Comparison of ENCODE assay signal across 21 mouse cellular contexts in the genomic region with DNA sequence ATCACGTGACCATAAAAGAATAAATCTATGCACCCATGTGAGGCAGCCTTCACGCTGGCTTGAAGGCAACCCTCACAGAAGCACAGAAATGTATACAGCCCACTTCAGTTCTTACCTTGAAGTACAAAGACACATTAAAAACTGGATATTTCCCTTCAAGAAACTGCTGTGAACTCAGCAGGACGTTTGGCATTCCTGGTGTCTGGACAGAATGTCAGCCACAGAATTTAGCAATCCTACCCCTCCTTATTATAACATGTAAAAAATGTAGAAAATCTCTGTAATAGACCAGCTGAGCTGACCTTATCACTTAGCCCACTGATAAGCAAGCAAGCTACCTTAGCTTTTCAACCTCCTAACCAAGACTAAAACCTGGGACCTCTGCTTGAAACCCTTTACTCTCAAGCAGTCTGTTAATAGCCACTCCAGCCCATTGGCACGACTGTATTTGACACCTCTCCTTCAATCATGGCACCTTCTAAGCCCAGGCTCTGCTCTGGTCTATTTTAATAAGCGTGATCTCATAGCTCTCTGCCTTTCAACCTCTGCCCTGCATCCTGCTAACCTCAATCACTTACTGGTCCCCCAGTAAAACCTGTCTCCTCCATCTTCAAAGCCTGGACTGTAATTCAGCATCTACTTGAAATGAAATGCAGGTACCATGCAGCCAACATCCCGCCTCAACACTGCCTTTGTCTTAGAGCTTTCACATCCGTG.
DNase-seq lines count a peak whose midpoint lies in the region; ATAC-seq and TF ChIP-seq lines count a peak whose summit lies in the region.
"Had no signal": no experiment of that assay in that cellular context is flagged by ENCODE, and none has a peak within 500 bp of the region (broad histone marks: within the 10 kb centered on the region; RNA-seq: fewer than 3 reads in every experiment).

No protein-coding gene starts in this region.

- peaks cover 97% of the 10 kb centered on the region for H3K4me1 ChIP-seq in heart, embryonic 13.5 days
- peaks cover 65% of the 10 kb centered on the region for H3K4me1 ChIP-seq in heart, embryonic 11.5 days (ENCODE audit: control insufficient read depth, insufficient read depth, low read length)
- H3K4me1 ChIP-seq in lung, embryonic 16.5 days (replicated peaks; ENCODE audit: control insufficient read depth, insufficient read depth, low read length), result peaks cover 67% of the 10 kb centered on the region
- H3K4me1 ChIP-seq in MEL (ENCODE audit: control insufficient read depth in 1 of 2, insufficient read depth in 2 of 2, low read length in 2 of 2), result peaks cover 8 to 11% of the 10 kb centered on the region in 2 experiments
- H3K4me1 ChIP-seq: forebrain, embryonic 13.5 days; midbrain, embryonic 15.5 days had no signal

- H3K27ac ChIP-seq in heart, embryonic 13.5 days (replicated peaks), result peak overlapping the region; percentile 64
- no peak overlapping the region for H3K27ac ChIP-seq in heart, embryonic 11.5 days (ENCODE audit: low read depth, low read length)
- H3K27ac ChIP-seq in lung, embryonic 16.5 days (ENCODE audit: low read length), result 0 out of 2 replicates have a peak overlapping the region, but pooled peaks have one; percentile 28
- no peak overlapping the region for H3K27ac ChIP-seq in MEL (ENCODE audit: control insufficient read depth, low read depth, low read length)
- H3K27ac ChIP-seq: embryonic facial prominence, embryonic 12.5 days; forebrain, embryonic 13.5 days; limb, embryonic 13.5 days; midbrain, embryonic 15.5 days had no signal

- ATAC-seq in heart, embryonic 13.5 days (ENCODE audit: extremely low read depth, insufficient number of reproducible peaks, low FRiP score, low TSS enrichment), result no peak
- ATAC-seq in heart, embryonic 11.5 days (replicated peaks; ENCODE audit: insufficient number of reproducible peaks, low FRiP score, low TSS enrichment), result no peak
- ATAC-seq in lung, embryonic 16.5 days (ENCODE audit: low read depth), result peak; percentile 63
- peak; percentile 41; the same call in 1 of the 2 replicates for ATAC-seq in megakaryocyte, adult 5-6 weeks (ENCODE audit: poor library complexity, severe bottlenecking)
- ATAC-seq: forebrain, embryonic 13.5 days; liver, embryonic 12.5 days; midbrain, embryonic 15.5 days had no signal

- TF ChIP-seq CTCF in MEL (IDR thresholded peaks at IDR 0.05 in 2 of 3, conservative IDR thresholded peaks at IDR 0.05 in 1 of 3; ENCODE audit: control insufficient read depth in 1 of 3, insufficient read depth in 1 of 3, low read depth in 2 of 3, low read length in 3 of 3, poor library complexity in 1 of 3, severe bottlenecking in 1 of 3), result no peak

- H3K36me3 ChIP-seq in heart, embryonic 13.5 days, result no peaks in the 10 kb centered on the region
- H3K36me3 ChIP-seq in heart, embryonic 11.5 days (ENCODE audit: control insufficient read depth, insufficient read depth, low read length), result no peaks in the 10 kb centered on the region
- no peaks in the 10 kb centered on the region for H3K36me3 ChIP-seq in lung, embryonic 16.5 days (ENCODE audit: control insufficient read depth, insufficient read depth, low read length)
- H3K36me3 ChIP-seq in MEL (ENCODE audit: control insufficient read depth in 1 of 2, insufficient read depth in 2 of 2, low read length in 2 of 2), result peaks cover 0 to 14% of the 10 kb centered on the region in 2 experiments; a peak in 2 of 4 replicates
- H3K36me3 ChIP-seq: embryonic facial prominence, embryonic 12.5 days; kidney, embryonic 15.5 days; limb, embryonic 13.5 days; liver, embryonic 12.5 days; midbrain, embryonic 15.5 days had no signal

- no peak for TF ChIP-seq POLR2A in MEL (IDR thresholded peaks at IDR 0.05; ENCODE audit: control insufficient read depth in 1 of 2, insufficient read depth in 1 of 2, low read depth in 1 of 2, low read length in 2 of 2, poor library complexity in 1 of 2)

- WGBS in heart, embryonic 13.5 days, result 47% methylated on average over 7 of the region's 7 CpGs
- 58% methylated on average over 7 of the region's 7 CpGs for WGBS in heart, embryonic 11.5 days (ENCODE audit: insufficient replicate concordance)
- 44% methylated on average over 7 of the region's 7 CpGs for WGBS in lung, embryonic 16.5 days

- H3K9ac ChIP-seq in heart, embryonic 13.5 days, result no peak overlapping the region
- no peak overlapping the region for H3K9ac ChIP-seq in heart, embryonic 11.5 days (ENCODE audit: low read depth, low read length)
- H3K9ac ChIP-seq in lung, embryonic 16.5 days (ENCODE audit: low read length), result no peak overlapping the region
- H3K9ac ChIP-seq in MEL (ENCODE audit: control insufficient read depth, low read depth, low read length, poor library complexity, severe bottlenecking), result no peak overlapping the region
- H3K9ac ChIP-seq: embryonic facial prominence, embryonic 12.5 days; forebrain, embryonic 13.5 days; kidney, embryonic 15.5 days; limb, embryonic 13.5 days; liver, embryonic 12.5 days; lung, embryonic 14.5 days; midbrain, embryonic 15.5 days had no signal

- TF ChIP-seq RAD21 in MEL (IDR thresholded peaks at IDR 0.05; ENCODE audit: low read depth, low read length), result no peak

- 0 out of 2 replicates have a peak overlapping the region, but pooled peaks have one; percentile 1 for H3K4me2 ChIP-seq in heart, embryonic 13.5 days
- H3K4me2 ChIP-seq in heart, embryonic 11.5 days, result no peak overlapping the region
- H3K4me2 ChIP-seq in lung, embryonic 16.5 days (ENCODE audit: low read depth, low read length), result no peak overlapping the region
- H3K4me2 ChIP-seq: embryonic facial prominence, embryonic 12.5 days; forebrain, embryonic 13.5 days; kidney, embryonic 15.5 days; limb, embryonic 13.5 days; liver, embryonic 12.5 days; lung, embryonic 14.5 days; midbrain, embryonic 15.5 days had no signal

- H3K9me3 ChIP-seq in heart, embryonic 13.5 days, result no peaks in the 10 kb centered on the region
- no peaks in the 10 kb centered on the region for H3K9me3 ChIP-seq in heart, embryonic 11.5 days (replicated peaks; ENCODE audit: control insufficient read depth, low read length)
- no peaks in the 10 kb centered on the region for H3K9me3 ChIP-seq in lung, embryonic 16.5 days (ENCODE audit: control insufficient read depth, low read length)
- H3K9me3 ChIP-seq in MEL (replicated peaks; ENCODE audit: insufficient read depth, low read length), result no peaks in the 10 kb centered on the region
- H3K9me3 ChIP-seq: embryonic facial prominence, embryonic 12.5 days; forebrain, embryonic 13.5 days; kidney, embryonic 15.5 days; limb, embryonic 13.5 days; liver, embryonic 12.5 days; megakaryocyte, embryonic 14.5 days; midbrain, embryonic 15.5 days had no signal

- no peak overlapping the region for H3K4me3 ChIP-seq in heart, embryonic 13.5 days
- no peak overlapping the region for H3K4me3 ChIP-seq in heart, embryonic 11.5 days (ENCODE audit: low read depth, low read length)
- no peak overlapping the region for H3K4me3 ChIP-seq in lung, embryonic 16.5 days (ENCODE audit: low read length)
- no peak overlapping the region for H3K4me3 ChIP-seq in MEL (ENCODE audit: control insufficient read depth in 1 of 2, insufficient read depth in 1 of 2, low read depth in 2 of 2, low read length in 2 of 2)
- H3K4me3 ChIP-seq: embryonic facial prominence, embryonic 12.5 days; forebrain, embryonic 13.5 days; kidney, embryonic 15.5 days; limb, embryonic 13.5 days; liver, embryonic 12.5 days; megakaryocyte, embryonic 14.5 days; midbrain, embryonic 15.5 days had no signal

- H3K27me3 ChIP-seq in heart, embryonic 13.5 days (replicated peaks), result no peaks in the 10 kb centered on the region
- no peaks in the 10 kb centered on the region for H3K27me3 ChIP-seq in heart, embryonic 11.5 days (ENCODE audit: control insufficient read depth, insufficient read depth, low read length)
- H3K27me3 ChIP-seq in lung, embryonic 16.5 days (ENCODE audit: control insufficient read depth, insufficient read depth, low read depth, low read length), result no peaks in the 10 kb centered on the region
- no peaks in the 10 kb centered on the region for H3K27me3 ChIP-seq in MEL (ENCODE audit: control insufficient read depth in 1 of 2, insufficient read depth in 2 of 2, low read length in 2 of 2)
- H3K27me3 ChIP-seq: embryonic facial prominence, embryonic 12.5 days; kidney, embryonic 15.5 days; limb, embryonic 13.5 days; liver, embryonic 12.5 days; megakaryocyte, embryonic 14.5 days had no signal

- DNase-seq in lung, postnatal 10 days, result no peak
- DNase-seq in MEL (ENCODE audit: low read depth, low spot score), result no peak
- no peak for DNase-seq in cerebellum, adult 9-11 months
- DNase-seq in layer of hippocampus, adult 9-11 months, result no peak
- DNase-seq: cerebellum, adult 18-20 months; cerebellum, postnatal 25 days; kidney, adult 11 months; kidney, postnatal 36 days; lung, embryonic 14.5 days; thymus, postnatal 14 days had no signal

- peaks cover 2% of the 10 kb centered on the region; the same call in 1 of the 2 replicates for H3K79me2 ChIP-seq in MEL (ENCODE audit: control insufficient read depth, insufficient read depth, low read length, poor library complexity)

- TF ChIP-seq EP300 in MEL (IDR thresholded peaks at IDR 0.05; ENCODE audit: low read depth in 1 of 2, low read length in 2 of 2), result no peak

TF ChIP-seq in MEL, 35 proteins besides CTCF, POLR2A, EP300 and RAD21:
- no peak for TF ChIP-seq MAX (IDR thresholded peaks at IDR 0.05; ENCODE audit: low read length)
- 0 out of 2 replicates have a peak, but pooled peaks have one; percentile 5 for TF ChIP-seq GATA1 (IDR thresholded peaks at IDR 0.05; ENCODE audit: low read depth, low read length)
- TF ChIP-seq BHLHE40 (IDR thresholded peaks at IDR 0.05; ENCODE audit: borderline replicate concordance, low read depth, low read length), result no peak
TF ChIP-seq in MEL: peak in this region for 1.

Comparison
In these comparisons a context has a peak if more than half of its experiments do, and no peak if none do; other contexts are left out.
1. H3K27ac ChIP-seq: peak in heart, embryonic 13.5 days (single experiment) and lung, embryonic 16.5 days (single experiment); none in heart, embryonic 11.5 days (single experiment) and MEL (single experiment).
2. ATAC-seq: peak in lung, embryonic 16.5 days (single experiment) and megakaryocyte, adult 5-6 weeks (single experiment); none in heart, embryonic 13.5 days (single experiment) and heart, embryonic 11.5 days (single experiment).